Mouse (Mus musculus): ENCODE data around the gene Acsl3. TPM values are rescaled to one million over a fixed set of nuclear protein-coding genes. Genes with fewer than 3 reads are reported as not detected.

The Acsl3 gene
- 83.9 and 84.3 TPM in 2 replicates for polyA plus RNA-seq (2016; fragmentation: Nextera tagmentation; extraction: Ambion mirVana)

DNA sequence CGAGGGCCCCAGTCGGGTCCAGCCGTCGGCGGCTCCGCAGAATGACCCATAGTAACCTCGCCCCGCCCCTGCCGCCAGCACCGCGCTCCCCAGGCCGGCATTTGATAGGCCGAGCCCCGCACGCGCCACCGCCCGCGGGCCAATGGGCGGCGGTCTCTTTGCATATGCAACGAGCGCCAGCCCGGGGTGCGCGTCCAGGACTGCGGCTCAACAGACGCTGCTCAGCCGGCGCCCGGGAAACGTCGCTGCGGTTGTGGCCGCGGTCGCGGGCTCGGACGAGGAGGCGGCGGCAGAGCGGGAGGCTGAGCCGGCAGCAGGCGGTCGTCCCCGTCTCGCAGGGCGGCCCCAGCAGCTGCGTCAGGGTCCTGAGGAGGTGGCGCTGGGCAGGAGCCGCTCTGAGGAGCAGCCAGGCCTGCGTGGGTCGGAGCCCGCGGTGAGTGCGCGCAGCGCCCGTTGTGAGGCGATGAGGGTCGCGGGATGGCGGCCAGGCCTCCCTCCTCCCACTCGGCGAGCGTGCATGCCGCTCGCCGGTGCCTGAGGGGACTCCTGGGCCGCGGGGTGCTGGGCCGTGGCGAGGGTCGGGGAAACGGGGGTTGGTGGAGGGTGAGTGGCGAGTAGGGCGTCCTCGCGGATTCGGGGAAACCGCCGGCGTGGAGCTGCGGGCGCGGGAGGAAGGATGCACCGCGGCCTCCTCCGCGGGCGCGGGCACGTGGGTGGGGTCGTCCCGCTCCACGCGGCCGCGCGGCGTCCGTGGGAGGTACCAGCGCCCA, at the start of gene Acsl3, which contains the start of gene Utp14b:
Gene Acsl3, plus strand, starts transcription at position 155 of the 770 bp plus-strand sequence.
Gene Utp14b, plus strand, starts transcription at position 368 of the 770 bp plus-strand sequence.
- Histone ChIP-seq H3K36me3 (replicated peaks) (no peaks in the 10 kb centered on the region), H3K9me3 (no peaks in the 10 kb centered on the region), H3K27ac (replicated peaks) (peak within 1 kb of the TSS; percentile 99), H3K4me3 (peak within 1 kb of the TSS; percentile 98), H3K27me3 (replicated peaks; ENCODE audit: low read depth, poor library complexity, severe bottlenecking) (no peaks in the 10 kb centered on the region), H3K4me1 (peaks cover 60% of the 10 kb centered on the region)
- WGBS, result under 1% methylated on average over 104 of the region's 104 CpGs
- DNase-seq (ENCODE audit: low spot score), result peak; percentile 99

DNA sequence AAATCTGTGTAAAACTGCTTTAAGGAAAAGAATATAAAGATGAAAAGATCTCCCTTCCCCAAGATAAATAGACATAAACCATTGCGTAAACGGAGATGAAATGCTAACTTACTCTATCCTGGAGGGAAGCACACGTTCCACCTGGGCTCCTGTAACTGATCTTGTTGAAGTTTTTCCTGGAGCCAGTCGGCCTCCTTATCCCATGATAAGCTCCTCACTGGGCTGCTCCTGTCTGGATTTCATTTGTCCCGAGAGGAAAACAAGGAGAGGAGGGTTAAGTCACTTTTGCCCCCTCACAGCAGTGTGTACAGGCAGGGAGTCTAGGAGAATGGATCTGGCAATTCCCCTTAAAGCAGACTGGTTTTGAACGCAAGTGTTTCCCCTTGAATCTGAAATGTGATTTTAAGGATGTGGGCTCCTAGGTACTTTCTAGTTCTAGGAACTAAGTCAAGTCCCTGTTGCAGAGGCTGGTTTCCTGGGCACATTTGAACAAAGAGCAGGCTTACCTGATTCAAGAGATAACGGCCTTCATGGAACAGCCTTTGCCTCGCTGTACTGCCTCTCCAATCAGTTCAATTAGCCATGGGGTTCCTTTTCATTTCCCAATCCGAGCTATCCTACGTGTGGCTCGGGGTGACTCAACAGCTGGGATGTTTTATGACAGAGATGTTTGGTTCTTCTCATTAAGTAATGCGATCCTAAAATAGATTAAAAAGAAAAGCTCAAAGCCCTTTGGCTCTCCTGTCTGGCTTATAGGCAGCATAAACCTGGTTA, 48.3 kb upstream of the Acsl3 start:
- Histone ChIP-seq H3K9me3 (no peaks in the 10 kb centered on the region), H3K4me3 (no peak overlapping the region), H3K27ac (replicated peaks) (peak overlapping the region; percentile 65), H3K36me3 (replicated peaks) (no peaks in the 10 kb centered on the region), H3K4me1 (peaks cover 22% of the 10 kb centered on the region), H3K27me3 (replicated peaks; ENCODE audit: low read depth, poor library complexity, severe bottlenecking) (no peaks in the 10 kb centered on the region)
- 26% methylated on average over 12 of the region's 12 CpGs for WGBS
- DNase-seq (ENCODE audit: low spot score), result peak; percentile 39

DNA sequence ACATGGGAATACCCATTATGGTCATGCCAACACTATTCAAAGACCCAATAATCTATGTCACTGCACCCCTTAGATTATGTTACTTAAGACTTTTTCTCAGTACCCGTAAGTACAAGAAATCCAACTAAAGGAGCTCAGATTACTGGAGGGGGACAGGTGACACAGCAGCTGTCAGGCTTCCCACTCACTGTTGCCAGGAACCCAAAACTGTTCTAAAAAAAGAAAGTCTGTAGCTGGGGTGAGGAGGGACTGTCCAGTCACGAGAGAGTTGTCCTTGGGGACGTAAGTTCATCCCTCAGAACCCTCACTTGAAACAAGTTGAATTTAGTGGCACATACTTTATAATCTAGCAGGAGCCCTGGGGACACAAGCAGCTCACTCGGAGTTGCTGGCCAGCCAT, 46.6 kb upstream of the Acsl3 start:
- 55% methylated on average over 4 of the region's 4 CpGs for WGBS
- Histone ChIP-seq H3K36me3 (replicated peaks) (no peaks in the 10 kb centered on the region), H3K27ac (replicated peaks) (0 out of 2 replicates have a peak overlapping the region, but pooled peaks have one; percentile 10), H3K27me3 (replicated peaks; ENCODE audit: low read depth, poor library complexity, severe bottlenecking) (no peaks in the 10 kb centered on the region), H3K4me3 (no peak overlapping the region), H3K4me1 (peaks cover 26% of the 10 kb centered on the region), H3K9me3 (no peaks in the 10 kb centered on the region)
- DNase-seq (ENCODE audit: low spot score), result no peak

DNA sequence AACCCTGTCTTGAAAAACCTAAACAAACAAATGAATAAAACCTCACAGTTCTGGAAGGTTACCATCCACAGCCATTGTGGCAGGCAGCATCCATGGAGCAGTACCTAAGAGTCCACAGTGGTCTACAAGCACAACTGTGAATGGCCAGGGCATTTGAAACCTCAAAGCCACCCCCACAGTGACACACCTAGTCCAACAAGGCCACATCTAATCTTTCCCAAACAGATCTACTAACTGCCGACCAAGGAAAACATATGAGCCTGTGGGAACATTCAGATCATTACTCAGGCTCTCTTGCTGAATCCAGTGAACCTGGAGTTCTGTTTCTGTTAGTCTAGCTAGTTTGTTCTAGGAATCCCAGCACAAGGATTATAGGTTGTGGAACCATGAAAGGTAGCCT, 44.7 kb upstream of the Acsl3 start:
- Histone ChIP-seq H3K36me3 (replicated peaks) (no peaks in the 10 kb centered on the region), H3K27me3 (replicated peaks; ENCODE audit: low read depth, poor library complexity, severe bottlenecking) (no peaks in the 10 kb centered on the region), H3K9me3 (no peaks in the 10 kb centered on the region), H3K4me3 (no peak overlapping the region), H3K27ac (replicated peaks) (no peak overlapping the region), H3K4me1 (peaks cover 26% of the 10 kb centered on the region)
- 91% methylated on average over 1 of the region's 1 CpGs for WGBS
- DNase-seq (ENCODE audit: low spot score), result no peak

DNA sequence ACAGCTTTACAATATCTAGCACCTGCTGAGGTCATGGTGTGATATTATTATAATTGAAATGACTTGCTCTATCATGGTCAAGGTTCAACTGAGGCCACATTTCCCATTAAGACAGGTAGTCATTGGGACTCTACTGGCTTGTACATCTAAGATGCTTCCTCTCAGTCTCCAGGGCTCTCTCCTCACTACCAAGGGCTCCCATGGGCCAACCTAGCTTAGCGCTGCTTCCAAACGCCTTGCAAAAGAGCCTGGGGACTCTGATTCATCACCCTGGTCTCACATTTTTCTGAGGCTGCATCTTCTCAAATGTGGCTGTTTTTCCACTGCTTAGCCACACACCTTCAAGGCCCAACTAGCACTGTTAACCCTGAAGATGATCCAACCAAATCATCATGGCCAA, 33.3 kb upstream of the Acsl3 start:
- no peak overlapping the region for H3K4me3 ChIP-seq
- H3K27ac ChIP-seq (replicated peaks), result no peak overlapping the region
- no peaks in the 10 kb centered on the region for H3K27me3 ChIP-seq (replicated peaks; ENCODE audit: low read depth, poor library complexity, severe bottlenecking)
- WGBS, result 87% methylated on average over 2 of the region's 2 CpGs
- no peaks in the 10 kb centered on the region for H3K36me3 ChIP-seq (replicated peaks)
- H3K9me3 ChIP-seq, result no peaks in the 10 kb centered on the region
- no peak for DNase-seq (ENCODE audit: low spot score)
- no peaks in the 10 kb centered on the region for H3K4me1 ChIP-seq

DNA sequence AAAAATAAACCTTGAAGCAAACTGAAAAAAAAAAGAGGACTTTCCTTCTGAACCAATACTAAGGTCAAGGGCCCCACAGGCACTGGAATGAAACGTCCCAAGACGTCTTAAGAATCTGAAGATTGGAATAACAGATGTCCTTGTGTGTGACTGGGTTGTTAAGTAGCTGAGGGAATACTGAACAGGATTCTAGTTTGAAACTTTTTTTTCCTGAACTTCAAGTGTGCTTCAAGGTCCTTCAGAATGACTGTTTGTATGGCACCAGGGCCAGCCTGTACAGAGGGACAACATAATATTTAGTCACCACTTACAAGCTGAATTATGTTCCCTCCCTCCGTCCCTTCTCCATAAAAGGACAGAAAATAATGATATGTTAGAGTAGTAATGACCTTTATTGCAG, 23.1 kb upstream of the Acsl3 start:
- WGBS, result 61% methylated on average over 3 of the region's 3 CpGs
- H3K27ac ChIP-seq (replicated peaks), result no peak overlapping the region
- H3K4me1 ChIP-seq, result peaks cover 2% of the 10 kb centered on the region; the same call in 1 of the 2 replicates
- H3K4me3 ChIP-seq, result no peak overlapping the region
- DNase-seq (ENCODE audit: low spot score), result no peak
- H3K9me3 ChIP-seq, result no peaks in the 10 kb centered on the region
- H3K27me3 ChIP-seq (replicated peaks; ENCODE audit: low read depth, poor library complexity, severe bottlenecking), result no peaks in the 10 kb centered on the region
- H3K36me3 ChIP-seq (replicated peaks), result no peaks in the 10 kb centered on the region

DNA sequence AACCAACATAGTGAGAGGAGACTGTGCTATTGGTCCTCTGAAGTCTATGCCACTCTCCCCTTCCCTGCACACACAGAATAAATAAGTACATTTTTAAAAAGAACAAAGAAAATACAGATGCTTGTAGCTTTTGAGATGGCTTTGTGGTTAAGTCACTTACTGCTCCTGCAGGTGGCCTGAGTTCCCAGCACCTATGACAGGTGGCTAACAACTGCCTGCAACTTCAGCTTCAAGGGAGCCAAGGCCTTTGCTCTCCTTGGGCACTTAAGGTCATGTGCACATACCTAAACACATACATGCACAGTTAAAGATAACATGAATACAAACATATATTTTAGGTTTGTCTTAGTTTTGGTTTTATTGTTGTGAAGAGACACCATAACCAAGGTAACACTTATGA, 16.8 kb upstream of the Acsl3 start:
- no peak overlapping the region for H3K27ac ChIP-seq (replicated peaks)
- no peaks in the 10 kb centered on the region for H3K4me1 ChIP-seq
- DNase-seq (ENCODE audit: low spot score), result no peak
- H3K36me3 ChIP-seq (replicated peaks), result no peaks in the 10 kb centered on the region
- H3K9me3 ChIP-seq, result no peaks in the 10 kb centered on the region
- no peaks in the 10 kb centered on the region for H3K27me3 ChIP-seq (replicated peaks; ENCODE audit: low read depth, poor library complexity, severe bottlenecking)
- no peak overlapping the region for H3K4me3 ChIP-seq

DNA sequence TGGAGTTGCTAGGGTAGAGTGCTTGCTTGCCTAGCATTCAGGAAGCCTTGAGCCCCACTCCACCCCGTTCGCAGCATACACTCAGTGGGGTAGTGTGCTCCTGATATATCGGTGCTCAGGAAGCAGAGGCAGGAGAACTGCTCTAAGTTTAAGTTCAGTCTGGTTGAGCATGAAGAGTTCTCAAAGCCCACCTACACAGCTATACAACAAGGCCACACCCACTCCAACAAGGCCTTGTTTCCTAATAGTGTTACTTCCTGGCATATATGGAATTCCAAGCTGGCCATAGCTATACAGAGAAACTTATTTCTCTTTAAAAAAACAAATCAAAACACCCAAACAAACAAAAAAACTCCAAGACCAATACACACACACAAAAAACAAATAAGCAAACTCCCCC, 15.8 kb upstream of the Acsl3 start:
- H3K36me3 ChIP-seq (replicated peaks), result no peaks in the 10 kb centered on the region
- no peaks in the 10 kb centered on the region for H3K9me3 ChIP-seq
- WGBS, result 91% methylated on average over 3 of the region's 3 CpGs
- peaks cover under 1% of the 10 kb centered on the region; the same call in 1 of the 2 replicates for H3K4me1 ChIP-seq
- H3K27me3 ChIP-seq (replicated peaks; ENCODE audit: low read depth, poor library complexity, severe bottlenecking), result no peaks in the 10 kb centered on the region
- H3K27ac ChIP-seq (replicated peaks), result no peak overlapping the region
- DNase-seq (ENCODE audit: low spot score), result no peak
- no peak overlapping the region for H3K4me3 ChIP-seq

DNA sequence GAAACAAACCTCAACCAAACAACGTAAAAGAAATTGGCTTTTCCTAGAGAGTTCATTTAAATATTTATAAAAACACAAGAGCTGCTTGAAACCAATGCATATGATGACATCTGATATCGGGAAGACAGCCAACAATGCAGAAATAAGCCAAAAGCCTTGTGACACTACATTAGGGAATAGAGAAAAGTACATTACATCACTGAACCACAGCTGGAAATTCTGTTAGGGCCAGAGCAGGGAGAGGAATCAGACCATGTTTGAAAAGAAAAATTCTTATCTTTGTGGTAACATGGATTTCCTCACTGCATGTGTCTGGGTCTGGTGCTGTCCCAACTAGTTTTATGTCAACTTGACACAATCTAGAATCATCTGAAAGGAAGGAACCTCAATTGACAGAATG, 15.4 kb upstream of the Acsl3 start:
- H3K4me3 ChIP-seq, result no peak overlapping the region
- WGBS, result 88% methylated on average over 2 of the region's 2 CpGs

DNA sequence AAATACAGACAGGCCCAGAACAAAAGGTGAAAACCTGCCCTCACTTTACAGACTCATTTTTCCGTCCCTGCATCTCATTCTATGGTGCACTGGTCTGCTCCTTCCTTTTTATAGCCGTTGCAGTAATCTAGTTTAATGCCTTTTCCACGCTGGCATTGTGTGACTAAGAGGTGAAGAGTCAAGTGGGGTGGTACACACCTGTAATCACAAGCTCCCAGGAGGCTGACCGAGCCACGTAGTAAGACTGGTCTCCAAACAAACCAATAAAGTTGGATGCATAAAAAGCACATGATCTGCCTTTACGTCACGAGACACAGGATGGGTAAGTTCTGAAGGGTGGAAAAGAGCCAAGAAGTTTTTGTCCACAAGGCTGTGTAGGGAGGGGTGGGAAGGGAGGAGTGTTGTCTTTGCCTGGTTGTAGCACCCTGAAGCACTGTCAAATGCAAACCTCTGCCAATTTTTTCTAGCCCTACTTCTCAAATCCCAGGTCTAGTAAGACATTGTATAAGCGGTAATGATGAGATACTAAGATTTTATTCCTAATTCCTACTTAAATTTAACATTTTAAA, 10.2 kb upstream of the Acsl3 start:
- 61% methylated on average over 8 of the region's 8 CpGs for WGBS
- 0 out of 2 replicates have a peak overlapping the region, but pooled peaks have one; percentile 31 for H3K27ac ChIP-seq (replicated peaks)

More for the DNA sequence above, 15.4 kb upstream of the Acsl3 start:
- Histone ChIP-seq H3K9me3 (no peaks in the 10 kb centered on the region), H3K36me3 (replicated peaks) (no peaks in the 10 kb centered on the region), H3K27ac (replicated peaks) (no peak overlapping the region), H3K4me1 (peaks cover 4% of the 10 kb centered on the region), H3K27me3 (replicated peaks; ENCODE audit: low read depth, poor library complexity, severe bottlenecking) (no peaks in the 10 kb centered on the region)
- DNase-seq (ENCODE audit: low spot score), result no peak

DNA sequence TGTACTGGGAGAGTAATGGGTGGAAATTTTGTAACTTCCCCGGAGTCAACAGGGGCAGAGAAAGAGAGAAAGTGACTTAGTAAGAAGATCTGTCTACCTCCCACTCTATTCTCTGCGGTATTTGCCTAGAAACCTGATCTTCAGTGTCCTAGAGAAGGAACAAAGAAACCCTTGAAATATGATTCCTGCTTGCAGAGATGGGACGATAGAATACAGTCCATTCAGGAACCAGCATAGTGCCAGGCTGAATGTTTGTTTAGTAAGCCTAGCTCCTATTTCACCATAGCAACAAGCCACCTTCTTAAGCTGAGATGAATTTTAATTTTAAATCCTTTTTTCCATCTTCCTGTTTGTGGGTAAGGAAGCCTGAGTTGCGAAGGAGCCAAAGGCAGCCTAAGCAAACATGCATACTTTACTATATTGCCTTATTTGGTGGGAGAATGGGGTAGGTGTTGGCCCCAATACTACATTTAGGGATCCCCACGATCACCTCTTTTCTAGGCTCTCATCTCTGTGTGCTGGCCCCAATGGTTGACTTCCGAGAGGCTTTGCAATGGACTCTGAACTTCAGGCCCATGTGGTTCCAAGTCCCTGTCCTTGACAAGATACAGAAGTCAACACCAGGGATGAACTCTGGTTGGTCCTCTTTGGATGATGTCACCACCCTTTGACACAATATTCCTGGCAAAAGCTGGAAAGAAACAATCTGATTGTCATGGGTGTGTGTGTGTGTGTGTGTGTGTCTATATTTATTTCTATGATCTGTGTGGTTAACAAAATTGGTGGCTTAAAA, 8.2 kb upstream of the Acsl3 start:
- peak; percentile 34 for DNase-seq (ENCODE audit: low spot score)
- Histone ChIP-seq H3K9me3 (no peaks in the 10 kb centered on the region), H3K36me3 (replicated peaks) (no peaks in the 10 kb centered on the region), H3K27ac (replicated peaks) (peak overlapping the region; percentile 83), H3K4me1 (peaks cover 20% of the 10 kb centered on the region), H3K4me3 (no peak overlapping the region), H3K27me3 (replicated peaks; ENCODE audit: low read depth, poor library complexity, severe bottlenecking) (no peaks in the 10 kb centered on the region)
- 28% methylated on average over 6 of the region's 6 CpGs for WGBS

More for the DNA sequence above, 10.2 kb upstream of the Acsl3 start:
- no peak for DNase-seq (ENCODE audit: low spot score)
- H3K36me3 ChIP-seq (replicated peaks), result no peaks in the 10 kb centered on the region
- H3K27me3 ChIP-seq (replicated peaks; ENCODE audit: low read depth, poor library complexity, severe bottlenecking), result no peaks in the 10 kb centered on the region
- no peaks in the 10 kb centered on the region for H3K9me3 ChIP-seq
- H3K4me3 ChIP-seq, result no peak overlapping the region
- H3K4me1 ChIP-seq, result peaks cover 20% of the 10 kb centered on the region

DNA sequence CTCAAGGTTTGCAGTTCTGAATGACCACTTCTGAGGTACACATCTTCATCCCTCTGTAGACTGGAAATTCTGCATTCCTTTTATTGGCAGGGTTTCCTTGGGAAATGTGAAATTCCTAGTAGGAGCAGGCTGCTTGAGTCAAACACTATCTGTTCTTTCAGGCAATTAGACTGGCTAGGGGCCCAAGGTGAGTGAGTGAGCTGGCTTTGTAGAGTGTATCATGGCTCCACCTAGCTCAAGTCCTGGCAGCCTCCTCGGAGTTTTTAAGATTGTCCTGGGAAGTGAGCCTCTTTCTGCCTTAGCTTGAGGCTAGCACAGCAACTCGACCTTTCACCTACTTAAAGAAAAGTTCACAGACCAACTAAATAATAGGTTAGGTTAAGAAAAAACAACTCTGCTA, 1.2 kb upstream of the Acsl3 start:
- WGBS, result 4% methylated on average over 2 of the region's 2 CpGs

More for the DNA sequence above, 1.2 kb upstream of the Acsl3 start:
- DNase-seq (ENCODE audit: low spot score), result peak; percentile 23
- peak overlapping the region; percentile 99 for H3K27ac ChIP-seq (replicated peaks)
- H3K4me1 ChIP-seq, result peaks cover 57% of the 10 kb centered on the region
- no peaks in the 10 kb centered on the region for H3K27me3 ChIP-seq (replicated peaks; ENCODE audit: low read depth, poor library complexity, severe bottlenecking)
- H3K9me3 ChIP-seq, result no peaks in the 10 kb centered on the region
- H3K4me3 ChIP-seq, result no peak overlapping the region
- no peaks in the 10 kb centered on the region for H3K36me3 ChIP-seq (replicated peaks)

Data from embryonic facial prominence, embryonic 10.5 days (tissue).